Mouse (Mus musculus): Measurements from ENCODE around the gene Foxa3. TPM values are rescaled to one million over a fixed set of nuclear protein-coding genes. Genes with fewer than 3 reads are reported as not detected.

Foxa3 gene
- polyA plus RNA-seq, 1 experiment from 2014 or later: not detected

- peaks cover 30% of the 10 kb centered on the region for H3K4me1 ChIP-seq (replicated peaks; ENCODE audit: control insufficient read depth, insufficient read depth, low read length)
- peak overlapping the region; percentile 58 for H3K4me3 ChIP-seq (replicated peaks; ENCODE audit: low read length)
- no peaks in the 10 kb centered on the region for H3K27me3 ChIP-seq (ENCODE audit: control insufficient read depth, insufficient read depth, low read length)
- ATAC-seq (ENCODE audit: low FRiP score) (peak; percentile 7; the same call in 1 of the 2 replicates), DNase-seq (ENCODE audit: low spot score) (no peak)
- H3K36me3 ChIP-seq (replicated peaks; ENCODE audit: control insufficient read depth, insufficient read depth): no peaks in the 10 kb centered on the region
- H3K9ac ChIP-seq: peak overlapping the region; percentile 74
- H3K9me3 ChIP-seq (ENCODE audit: control insufficient read depth, low read length): no peaks in the 10 kb centered on the region
- under 1% methylated on average over 53 of the region's 59 CpGs for WGBS
- H3K27ac ChIP-seq: peak overlapping the region; percentile 78
- H3K4me2 ChIP-seq (replicated peaks): peak overlapping the region; percentile 75
Observed at GRCm38 (mm10) chr7:18991660-18992293, 31.6 kb downstream of the Foxa3 start.

DNA sequence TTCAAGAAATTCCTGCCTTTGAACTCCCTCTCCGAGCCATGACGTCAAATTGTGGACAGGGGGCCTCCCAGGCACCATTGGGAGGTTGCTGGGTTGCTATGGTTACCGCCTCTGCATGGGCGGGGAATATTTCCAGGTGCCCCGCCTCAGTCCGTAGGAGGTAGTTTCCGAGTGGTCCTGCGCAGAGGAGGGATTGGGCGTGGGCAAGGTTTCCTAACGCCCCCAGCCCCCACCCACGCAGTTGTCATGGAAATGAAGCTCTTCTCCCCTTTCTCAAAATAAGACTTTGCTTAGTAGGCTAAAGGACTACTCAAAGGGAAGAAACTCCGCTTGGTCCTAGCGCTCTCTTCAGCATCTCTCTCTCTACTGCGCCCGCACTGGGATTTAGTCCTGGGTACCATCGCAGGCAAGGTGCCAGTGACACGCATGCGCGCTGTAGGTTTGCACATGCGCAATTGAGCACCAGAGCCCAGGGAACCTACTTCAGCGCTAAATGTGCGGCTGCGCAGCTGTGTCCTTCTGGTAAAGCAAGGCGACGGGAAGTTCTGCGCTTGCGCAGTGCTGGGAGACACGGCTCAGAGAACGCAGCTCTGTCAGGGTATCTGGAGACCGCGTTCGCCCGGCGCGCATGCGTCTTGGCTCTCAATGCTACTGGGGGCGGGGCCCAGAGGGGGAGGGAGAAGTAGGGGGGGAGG is 32.6 kb downstream of the Foxa3 start, which contains the start of gene Mypop:
TSS of gene Mypop (plus strand) at position 645 of the 695 bp plus-strand sequence.
- ATAC-seq (ENCODE audit: low FRiP score): peak; percentile 93
- under 1% methylated on average over 37 of the region's 37 CpGs for WGBS

GRCm38 (mm10) chr7:18989995-18990394 is 33.3 kb downstream of the Foxa3 start:
- WGBS: 5% methylated on average over 5 of the region's 5 CpGs
- no peaks in the 10 kb centered on the region for H3K9me3 ChIP-seq (ENCODE audit: control insufficient read depth, low read length)
- no peaks in the 10 kb centered on the region for H3K36me3 ChIP-seq (replicated peaks; ENCODE audit: control insufficient read depth, insufficient read depth)
- peaks cover 28% of the 10 kb centered on the region for H3K4me1 ChIP-seq (replicated peaks; ENCODE audit: control insufficient read depth, insufficient read depth, low read length)
- H3K27me3 ChIP-seq (ENCODE audit: control insufficient read depth, insufficient read depth, low read length): no peaks in the 10 kb centered on the region
- DNase-seq (ENCODE audit: low spot score) (peak; percentile 63), ATAC-seq (ENCODE audit: low FRiP score) (no peak)
- peak overlapping the region; percentile 58 for H3K4me3 ChIP-seq (replicated peaks; ENCODE audit: low read length)
- peak overlapping the region; percentile 93 for H3K27ac ChIP-seq
- H3K9ac ChIP-seq: peak overlapping the region; percentile 57
- peak overlapping the region; percentile 75 for H3K4me2 ChIP-seq (replicated peaks)

More for the DNA sequence above, 32.6 kb downstream of the Foxa3 start, which contains the start of gene Mypop:
- H3K9ac ChIP-seq: peak within 1 kb of the TSS; percentile 74
- H3K27ac ChIP-seq: peak within 1 kb of the TSS; percentile 93
- DNase-seq (ENCODE audit: low spot score): peak; percentile 100
- H3K4me2 ChIP-seq (replicated peaks): peak within 1 kb of the TSS; percentile 75
- no peaks in the 10 kb centered on the region for H3K27me3 ChIP-seq (ENCODE audit: control insufficient read depth, insufficient read depth, low read length)
- H3K36me3 ChIP-seq (replicated peaks; ENCODE audit: control insufficient read depth, insufficient read depth): no peaks in the 10 kb centered on the region
- peak within 1 kb of the TSS; percentile 58 for H3K4me3 ChIP-seq (replicated peaks; ENCODE audit: low read length)
- no peaks in the 10 kb centered on the region for H3K9me3 ChIP-seq (ENCODE audit: control insufficient read depth, low read length)
- peaks cover 30% of the 10 kb centered on the region for H3K4me1 ChIP-seq (replicated peaks; ENCODE audit: control insufficient read depth, insufficient read depth, low read length)

DNA sequence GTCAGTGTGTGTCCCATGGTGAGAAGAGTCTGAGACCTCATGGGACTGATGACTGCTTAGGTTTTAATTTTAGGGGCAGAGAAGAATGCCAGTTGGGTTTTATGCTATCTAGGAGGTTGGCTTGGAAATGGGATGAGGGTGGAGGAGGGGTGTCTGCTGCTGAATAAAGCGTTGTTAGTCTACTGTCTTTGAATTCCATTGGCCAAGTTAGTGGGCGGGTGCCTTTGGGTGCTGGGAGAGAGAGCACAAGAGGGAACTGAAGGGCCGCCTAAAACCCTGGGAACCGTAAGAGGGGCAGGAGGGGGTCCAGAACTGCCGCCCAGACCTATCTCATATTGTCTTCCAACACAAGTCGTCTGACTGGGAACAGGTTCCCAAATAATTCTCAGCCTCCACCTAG is 34.6 kb downstream of the Foxa3 start:
- ATAC-seq (ENCODE audit: low FRiP score): no peak
- 76% methylated on average over 6 of the region's 6 CpGs for WGBS

GRCm38 (mm10) chr7:18987747-18988146 is 35.6 kb downstream of the Foxa3 start:
- Histone ChIP-seq H3K9ac (no peak overlapping the region), H3K4me3 (replicated peaks; ENCODE audit: low read length) (no peak overlapping the region), H3K36me3 (replicated peaks; ENCODE audit: control insufficient read depth, insufficient read depth) (no peaks in the 10 kb centered on the region), H3K27ac (no peak overlapping the region), H3K9me3 (ENCODE audit: control insufficient read depth, low read length) (no peaks in the 10 kb centered on the region), H3K27me3 (ENCODE audit: control insufficient read depth, insufficient read depth, low read length) (no peaks in the 10 kb centered on the region), H3K4me2 (replicated peaks) (no peak overlapping the region), H3K4me1 (replicated peaks; ENCODE audit: control insufficient read depth, insufficient read depth, low read length) (peaks cover 14% of the 10 kb centered on the region)
- DNase-seq (ENCODE audit: low spot score) (no peak), ATAC-seq (ENCODE audit: low FRiP score) (no peak)
- 77% methylated on average over 13 of the region's 13 CpGs for WGBS

More for the DNA sequence above, 34.6 kb downstream of the Foxa3 start:
- DNase-seq (ENCODE audit: low spot score): no peak
- Histone ChIP-seq H3K27me3 (ENCODE audit: control insufficient read depth, insufficient read depth, low read length) (no peaks in the 10 kb centered on the region), H3K4me3 (replicated peaks; ENCODE audit: low read length) (no peak overlapping the region), H3K4me2 (replicated peaks) (no peak overlapping the region), H3K4me1 (replicated peaks; ENCODE audit: control insufficient read depth, insufficient read depth, low read length) (peaks cover 22% of the 10 kb centered on the region), H3K36me3 (replicated peaks; ENCODE audit: control insufficient read depth, insufficient read depth) (no peaks in the 10 kb centered on the region), H3K27ac (no peak overlapping the region), H3K9me3 (ENCODE audit: control insufficient read depth, low read length) (no peaks in the 10 kb centered on the region), H3K9ac (no peak overlapping the region)

GRCm38 (mm10) chr7:18987100-18987499 is 36.2 kb downstream of the Foxa3 start, which contains the start of gene Nanos2:
Gene Nanos2 (plus strand): TSS chr7:18987400.
- no peaks in the 10 kb centered on the region for H3K36me3 ChIP-seq (replicated peaks; ENCODE audit: control insufficient read depth, insufficient read depth)
- H3K27ac ChIP-seq: no peak within 1 kb of the TSS
- H3K4me3 ChIP-seq (replicated peaks; ENCODE audit: low read length): no peak within 1 kb of the TSS
- 74% methylated on average over 2 of the region's 2 CpGs for WGBS
- peaks cover 7% of the 10 kb centered on the region for H3K4me1 ChIP-seq (replicated peaks; ENCODE audit: control insufficient read depth, insufficient read depth, low read length)
- H3K9me3 ChIP-seq (ENCODE audit: control insufficient read depth, low read length): no peaks in the 10 kb centered on the region
- H3K4me2 ChIP-seq (replicated peaks): no peak within 1 kb of the TSS
- no peaks in the 10 kb centered on the region for H3K27me3 ChIP-seq (ENCODE audit: control insufficient read depth, insufficient read depth, low read length)
- no peak within 1 kb of the TSS for H3K9ac ChIP-seq
- no peak for DNase-seq (ENCODE audit: low spot score)
- no peak for ATAC-seq (ENCODE audit: low FRiP score)

GRCm38 (mm10) chr7:18986503-18986902 is 36.8 kb downstream of the Foxa3 start:
- H3K27me3 ChIP-seq (ENCODE audit: control insufficient read depth, insufficient read depth, low read length): no peaks in the 10 kb centered on the region
- H3K4me3 ChIP-seq (replicated peaks; ENCODE audit: low read length): no peak overlapping the region
- H3K9ac ChIP-seq: no peak overlapping the region
- no peaks in the 10 kb centered on the region for H3K36me3 ChIP-seq (replicated peaks; ENCODE audit: control insufficient read depth, insufficient read depth)
- ATAC-seq (ENCODE audit: low FRiP score) (no peak), DNase-seq (ENCODE audit: low spot score) (no peak)
- H3K9me3 ChIP-seq (ENCODE audit: control insufficient read depth, low read length): no peaks in the 10 kb centered on the region
- H3K4me1 ChIP-seq (replicated peaks; ENCODE audit: control insufficient read depth, insufficient read depth, low read length): peaks cover 7% of the 10 kb centered on the region
- H3K27ac ChIP-seq: no peak overlapping the region
- H3K4me2 ChIP-seq (replicated peaks): no peak overlapping the region
- 85% methylated on average over 2 of the region's 2 CpGs for WGBS

- Histone ChIP-seq H3K9ac (no peak overlapping the region), H3K36me3 (replicated peaks; ENCODE audit: control insufficient read depth, insufficient read depth) (no peaks in the 10 kb centered on the region), H3K4me2 (replicated peaks) (no peak overlapping the region), H3K27me3 (ENCODE audit: control insufficient read depth, insufficient read depth, low read length) (no peaks in the 10 kb centered on the region), H3K27ac (no peak overlapping the region), H3K9me3 (ENCODE audit: control insufficient read depth, low read length) (no peaks in the 10 kb centered on the region), H3K4me3 (replicated peaks; ENCODE audit: low read length) (no peak overlapping the region), H3K4me1 (replicated peaks; ENCODE audit: control insufficient read depth, insufficient read depth, low read length) (no peaks in the 10 kb centered on the region)
- ATAC-seq (ENCODE audit: low FRiP score): no peak
- no peak for DNase-seq (ENCODE audit: low spot score)
- 92% methylated on average over 9 of the region's 9 CpGs for WGBS
Observed at GRCm38 (mm10) chr7:18978381-18978780, 45.0 kb downstream of the Foxa3 start.

DNA sequence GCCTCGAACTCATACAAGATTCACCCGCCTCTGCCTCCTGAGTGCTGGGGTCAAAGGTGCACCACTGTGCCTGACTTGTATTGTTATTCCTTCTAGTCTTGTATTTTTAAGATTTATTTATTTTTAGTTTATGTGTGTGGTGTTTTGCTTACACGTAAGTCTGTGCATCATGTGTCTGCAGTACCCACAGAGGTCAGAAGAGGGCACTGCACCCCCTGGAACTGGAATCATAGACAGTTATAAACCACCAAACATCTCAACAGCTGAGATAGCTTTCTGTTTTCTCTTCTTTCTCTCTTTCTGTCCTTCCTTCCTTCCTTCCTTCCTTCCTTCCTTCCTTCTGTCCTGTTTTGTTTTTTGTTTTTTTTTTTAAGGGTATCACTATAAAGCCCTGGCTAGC is 52.4 kb downstream of the Foxa3 start:
- no peaks in the 10 kb centered on the region for H3K27me3 ChIP-seq (ENCODE audit: control insufficient read depth, insufficient read depth, low read length)
- no peak overlapping the region for H3K4me3 ChIP-seq (replicated peaks; ENCODE audit: low read length)
- no peak overlapping the region for H3K27ac ChIP-seq
- WGBS: 87% methylated on average over 3 of the region's 3 CpGs
- no peaks in the 10 kb centered on the region for H3K4me1 ChIP-seq (replicated peaks; ENCODE audit: control insufficient read depth, insufficient read depth, low read length)
- no peak for ATAC-seq (ENCODE audit: low FRiP score)
- no peak overlapping the region for H3K9ac ChIP-seq
- no peak for DNase-seq (ENCODE audit: low spot score)
- H3K9me3 ChIP-seq (ENCODE audit: control insufficient read depth, low read length): no peaks in the 10 kb centered on the region
- no peaks in the 10 kb centered on the region for H3K36me3 ChIP-seq (replicated peaks; ENCODE audit: control insufficient read depth, insufficient read depth)
- H3K4me2 ChIP-seq (replicated peaks): no peak overlapping the region
